Mouse (Mus musculus) liver, adult 2 months (tissue): ENCODE measurements around the gene Ctdnep1.

Source experiments
- CTCF ChIP-seq: fragments of 200-500 bp; IDR thresholded peaks from 2 replicates; pipeline ENCODE4 v1.5.1; 2011; ENCODE audit warnings: low read depth, low read length, control low read depth
- POLR2A ChIP-seq: fragments of 200-500 bp; IDR thresholded peaks from 2 replicates; pipeline ENCODE4 v1.6.1; 2011; ENCODE audit warnings: low read length, control low read depth; ENCODE audit not compliant: insufficient read depth; ENCODE audit errors: extremely low read depth

DNA sequence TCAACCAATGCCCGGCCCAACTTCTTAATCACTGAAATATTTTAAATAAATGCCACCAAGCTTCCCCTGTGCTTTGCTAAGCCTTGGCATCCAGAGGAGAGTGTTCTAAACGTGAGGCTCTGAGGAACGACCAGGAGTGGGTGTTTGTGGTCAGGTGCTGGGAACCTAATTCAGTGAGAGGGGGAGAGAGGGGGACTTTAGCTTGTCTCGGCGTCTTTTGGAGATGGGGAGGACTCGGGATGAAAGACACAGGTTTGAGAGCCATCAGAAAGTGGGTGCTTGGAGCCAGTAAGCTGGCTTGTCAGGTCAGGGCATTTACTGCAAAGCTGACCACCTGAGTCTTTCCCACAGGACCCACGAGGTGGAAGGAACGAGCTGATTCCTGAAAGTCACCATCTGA, 49.2 kb upstream of the Ctdnep1 start:
- no peak for TF ChIP-seq POLR2A
- TF ChIP-seq CTCF = no peak
